Mouse (Mus musculus) midbrain, embryonic 14.5 days (tissue): ENCODE measurements around the gene Vezt. TPM values are rescaled to one million over a fixed set of nuclear protein-coding genes. Genes with fewer than 3 reads are reported as not detected.

Experiments
- ATAC-seq: fragments of 200-750 bp; cut with Nextera tagmentation; 2 replicates; pipeline ENCODE4 v1.8.0; 2017; ENCODE audit warnings: moderate number of reproducible peaks, moderate library complexity; ENCODE audit not compliant: low FRiP score, low TSS enrichment
- DNase-seq: peaks from one replicate; pipeline ENCODE4 v3.0.0-alpha.2; 2015
- H3K27ac ChIP-seq: fragments of 300-500 bp; sonication (generic); replicated peaks from 2 replicates; pipeline ENCODE4 v1.5.1; 2014; ENCODE audit warnings: mild to moderate bottlenecking, low read depth, low read length, moderate library complexity
- H3K27me3 ChIP-seq: fragments of 300-500 bp; sonication (generic); 2 replicates; pipeline ENCODE4 v1.6.1; 2014; ENCODE audit warnings: low read length, control low read depth, mixed read lengths; ENCODE audit not compliant: control insufficient read depth, insufficient read depth
- H3K36me3 ChIP-seq: fragments of 300-500 bp; sonication (generic); 2 replicates; pipeline ENCODE4 v1.6.1; 2014; ENCODE audit warnings: low read length, control low read depth; ENCODE audit not compliant: control insufficient read depth, insufficient read depth
- H3K4me1 ChIP-seq: fragments of 300-500 bp; sonication (generic); 2 replicates; pipeline ENCODE4 v1.6.1; 2014; ENCODE audit warnings: mild to moderate bottlenecking, antibody characterized with exemption, low read length, control low read depth; ENCODE audit not compliant: control insufficient read depth, insufficient read depth
- H3K4me2 ChIP-seq: fragments of 300-500 bp; sonication (generic); 2 replicates; pipeline ENCODE4 v1.6.1; 2014; ENCODE audit warnings: mild to moderate bottlenecking, low read length, moderate library complexity
- H3K4me3 ChIP-seq: fragments of 300-500 bp; sonication (generic); replicated peaks from 2 replicates; pipeline ENCODE4 v1.5.1; 2014; ENCODE audit warnings: low read depth, low read length
- H3K9ac ChIP-seq: fragments of 300-500 bp; sonication (generic); replicated peaks from 2 replicates; pipeline ENCODE4 v1.6.1; 2014; ENCODE audit warnings: mild to moderate bottlenecking, low read length, moderate library complexity
- H3K9me3 ChIP-seq: fragments of 300-500 bp; sonication (generic); 2 replicates; pipeline ENCODE4 v1.6.1; 2016; ENCODE audit warnings: low read length, control low read depth, mixed read lengths; ENCODE audit not compliant: control insufficient read depth
- WGBS: fragments of 180-500 bp; shearing (Covaris S2); extraction: QIAGEN DNeasy Blood & Tissue Kit; methylation state at CpG from one replicate; pipeline ENCODE4 v1.1.7; 2014; 5-methylcytosine and 5-hydroxymethylcytosine counted together
- microRNA counts: library from miRNA; unstranded; fragments of <30 nt; microRNA quantifications from one replicate; lab custom pipeline; 2016
- microRNA-seq: library from miRNA; unstranded; fragments of <30 nt; microRNA quantifications from one replicate; pipeline ENCODE4, GENCODE M21; 2016
- polyA plus RNA-seq: library from polyadenylated mRNA; unstranded; fragments of >200 nt; fragmentation: Nextera tagmentation; extraction: Ambion mirVana; gene quantifications from 2 replicates; pipeline ENCODE4 v1.2.1, GENCODE M21; 2014

Vezt gene
- polyA plus RNA-seq, 1 experiment from 2014 or later = 74.8 TPM

GRCm38 (mm10) chr10:93889976-93890375 is 145.6 kb downstream of the Vezt start:
- Histone ChIP-seq H3K4me3 (peak overlapping the region; percentile 93), H3K9ac (peak overlapping the region; percentile 91), H3K9me3 (no peaks in the 10 kb centered on the region), H3K27ac (peak overlapping the region; percentile 93), H3K27me3 (no peaks in the 10 kb centered on the region), H3K4me2 (peak overlapping the region; percentile 76), H3K4me1 (peaks cover 5% of the 10 kb centered on the region), H3K36me3 (peaks cover 19% of the 10 kb centered on the region)
- DNase-seq (no peak), ATAC-seq (no peak)
- under 1% methylated on average over 22 of the region's 22 CpGs for WGBS

- ATAC-seq = peak; percentile 98
- peaks cover 23% of the 10 kb centered on the region for H3K36me3 ChIP-seq
- WGBS = under 1% methylated on average over 23 of the region's 30 CpGs
Measured at GRCm38 (mm10) chr10:93889579-93889950, 146.1 kb downstream of the Vezt start.

More at GRCm38 (mm10) chr10:93889579-93889950, 146.1 kb downstream of the Vezt start:
- peak; percentile 96 for DNase-seq
- Histone ChIP-seq H3K9ac (peak overlapping the region; percentile 91), H3K9me3 (no peaks in the 10 kb centered on the region), H3K27me3 (no peaks in the 10 kb centered on the region), H3K4me1 (peaks cover 5% of the 10 kb centered on the region), H3K27ac (peak overlapping the region; percentile 93), H3K4me3 (peak overlapping the region; percentile 93), H3K4me2 (peak overlapping the region; percentile 76)

MicroRNA genes within 50 kb of the gene (microRNA counts, 519-probe panel; counts per million panel counts)
- microRNA mmu-miR-331-3p (lab: Ali Mortazavi, UCI) (5,819 counts per million, percentile 72 among the panel's probes with 10 or more counts), microRNA mmu-miR-331-5p (lab: Ali Mortazavi, UCI) (not detected)

Small RNAs within 50 kb of the gene (microRNA-seq; reads per million reads assigned to microRNA genes)
- gene Mir331 = 223 reads per million, percentile 63 among the genes with 10 or more reads in this experiment

Other genes starting within 250 kb of the Vezt start
- gene Usp44, start 204.3 kb downstream of the Vezt start, polyA plus RNA-seq = 0.26 and 0.84 TPM in 2 replicates
- gene Metap2, start 138.7 kb downstream of the Vezt start, polyA plus RNA-seq = 142 and 173 TPM in 2 replicates
- gene Fgd6, start 184 bp upstream of the Vezt start, polyA plus RNA-seq = 1.6 and 3.1 TPM in 2 replicates
- gene Nr2c1, start 112.2 kb upstream of the Vezt start, polyA plus RNA-seq = 7.3 and 8.6 TPM in 2 replicates
- 412 and 492 TPM in 2 replicates for gene Ndufa12, start 162.9 kb upstream of the Vezt start, polyA plus RNA-seq